9 mouse cellular contexts compared by ENCODE assay signal in the genomic region with DNA sequence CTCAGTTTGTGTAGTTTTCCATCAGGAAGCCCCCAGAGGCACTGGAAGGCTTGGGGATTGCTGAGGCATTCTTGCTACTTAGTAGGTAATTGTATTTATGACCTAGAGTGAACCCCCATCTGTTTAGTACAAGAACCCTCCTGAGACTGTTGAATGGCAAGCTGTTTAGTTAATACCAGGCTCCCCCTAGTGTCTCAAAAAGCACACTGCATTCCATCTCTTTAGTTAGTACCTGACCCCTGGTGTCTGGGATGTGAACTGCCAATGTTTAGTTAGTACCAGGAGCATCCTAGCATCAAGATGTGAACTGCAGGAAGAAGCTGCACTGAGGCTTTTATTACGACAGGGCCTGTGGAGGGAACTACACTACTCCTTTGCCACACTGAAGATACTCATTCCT. TPM values are rescaled to one million over a fixed set of nuclear protein-coding genes. Genes with fewer than 3 reads are reported as not detected.
DNase-seq lines count a peak whose midpoint lies in the region; ATAC-seq and TF ChIP-seq lines count a peak whose summit lies in the region.
"Had no signal": no experiment of that assay in that cellular context is flagged by ENCODE, and none has a peak within 500 bp of the region (broad histone marks: within the 10 kb centered on the region; RNA-seq: fewer than 3 reads in every experiment).

No protein-coding gene starts in this region.

- H3K4me1 ChIP-seq in kidney, embryonic 15.5 days: peaks cover 7% of the 10 kb centered on the region; the same call in 1 of the 2 replicates
- no peaks in the 10 kb centered on the region for H3K4me1 ChIP-seq in intestine, postnatal 0 days (replicated peaks; ENCODE audit: control insufficient read depth, insufficient read depth, low read length)
- H3K4me1 ChIP-seq in limb, embryonic 10.5 days: no peaks in the 10 kb centered on the region

- TF ChIP-seq CTCF in intestine, postnatal 0 days (IDR thresholded peaks at IDR 0.05; ENCODE audit: low read depth): peak; percentile 99

- H3K36me3 ChIP-seq in kidney, embryonic 15.5 days: 0 out of 2 replicates have a peak, but pooled peaks cover 2% of the 10 kb centered on the region
- peaks cover 4% of the 10 kb centered on the region; the same call in 1 of the 2 replicates for H3K36me3 ChIP-seq in intestine, postnatal 0 days (ENCODE audit: control insufficient read depth, insufficient read depth)
- no peaks in the 10 kb centered on the region for H3K36me3 ChIP-seq in limb, embryonic 10.5 days

- no peak overlapping the region for H3K9ac ChIP-seq in kidney, embryonic 15.5 days
- H3K9ac ChIP-seq in intestine, postnatal 0 days (ENCODE audit: low read depth, low read length): no peak overlapping the region

- no peak overlapping the region for H3K27ac ChIP-seq in kidney, embryonic 15.5 days
- H3K27ac ChIP-seq in intestine, postnatal 0 days (ENCODE audit: low read depth, low read length): no peak overlapping the region
- no peak overlapping the region for H3K27ac ChIP-seq in limb, embryonic 10.5 days

- no peak; the same call in 1 of the 2 replicates for ATAC-seq in kidney, embryonic 15.5 days (replicated peaks; ENCODE audit: low FRiP score)
- ATAC-seq in intestine, postnatal 0 days: peak; percentile 54
- ATAC-seq in monocyte, adult 5-6 weeks (replicated peaks; ENCODE audit: insufficient number of reproducible peaks, low FRiP score, low TSS enrichment, poor library complexity, severe bottlenecking): peak; percentile 79

- no peak overlapping the region for H3K4me2 ChIP-seq in kidney, embryonic 15.5 days
- H3K4me2 ChIP-seq in intestine, postnatal 0 days (replicated peaks; ENCODE audit: low read depth): no peak overlapping the region

- H3K4me3 ChIP-seq in kidney, embryonic 15.5 days (replicated peaks): no peak overlapping the region
- no peak overlapping the region for H3K4me3 ChIP-seq in intestine, postnatal 0 days (ENCODE audit: low read depth, low read length)
- H3K4me3 ChIP-seq in limb, embryonic 10.5 days: no peak overlapping the region
- H3K4me3 ChIP-seq: megakaryocyte, embryonic 14.5 days had no signal

- no peaks in the 10 kb centered on the region for H3K27me3 ChIP-seq in kidney, embryonic 15.5 days
- no peaks in the 10 kb centered on the region for H3K27me3 ChIP-seq in intestine, postnatal 0 days (replicated peaks; ENCODE audit: control insufficient read depth, insufficient read depth, low read length)
- H3K27me3 ChIP-seq in limb, embryonic 10.5 days (ENCODE audit: low read depth, poor library complexity, severe bottlenecking): no peaks in the 10 kb centered on the region
- H3K27me3 ChIP-seq: megakaryocyte, embryonic 14.5 days had no signal

- 23% methylated on average over 1 of the region's 1 CpGs for WGBS in kidney, embryonic 15.5 days
- 44% methylated on average over 1 of the region's 1 CpGs for WGBS in intestine, postnatal 0 days
- 35% methylated on average over 1 of the region's 1 CpGs for WGBS in limb, embryonic 10.5 days

- DNase-seq in kidney, adult 11 months: peak; percentile 75
- peak; percentile 92 to 96 for DNase-seq in cerebellum, postnatal 10 days
- DNase-seq in frontal cortex, postnatal 36 days (ENCODE audit: low spot score in 2 of 2): peak; percentile 55 to 88
- DNase-seq in limb, embryonic 10.5 days (ENCODE audit: low spot score): peak; percentile 69
- DNase-seq in spleen, postnatal 36 days (ENCODE audit: low spot score in 2 of 2): peak; percentile 66 to 83

- no peaks in the 10 kb centered on the region for H3K9me3 ChIP-seq in kidney, embryonic 15.5 days (replicated peaks)
- no peaks in the 10 kb centered on the region for H3K9me3 ChIP-seq in intestine, postnatal 0 days (ENCODE audit: control insufficient read depth)
- H3K9me3 ChIP-seq in limb, embryonic 10.5 days (replicated peaks): no peaks in the 10 kb centered on the region
- H3K9me3 ChIP-seq: megakaryocyte, embryonic 14.5 days had no signal

RNA-seq across cellular contexts. Expression of a gene that starts 30.5 kb away (rescaled TPM):
- polyA plus RNA-seq in kidney, embryonic 15.5 days (2015; fragmentation: Nextera tagmentation; extraction: Ambion mirVana): 56.2 and 59.0 TPM in 2 replicates
- polyA plus RNA-seq in intestine, postnatal 0 days (2015; fragmentation: Nextera tagmentation; extraction: Ambion mirVana): 25.6 and 27.0 TPM in 2 replicates
- polyA plus RNA-seq in limb, embryonic 10.5 days (2016; fragmentation: Nextera tagmentation; extraction: Ambion mirVana): 42.3 and 46.4 TPM in 2 replicates
- 6.6 to 13.2 TPM (median 9.0 TPM) in 3 replicates for total RNA-seq in monocyte, adult 5-6 weeks (2017)
